Mouse (Mus musculus): ENCODE measurements around the gene Mterf4. TPM values are rescaled to one million over a fixed set of nuclear protein-coding genes. Genes with fewer than 3 reads are reported as not detected.
"Not testable (repeated sequence)": the region's sequence is repeated elsewhere in the genome, so short reads cannot be mapped to it uniquely, and the experiment has no call there.

The Mterf4 gene
- 10 to 100 TPM; 20.4 to 23.3 TPM for total RNA-seq (2021)

DNA sequence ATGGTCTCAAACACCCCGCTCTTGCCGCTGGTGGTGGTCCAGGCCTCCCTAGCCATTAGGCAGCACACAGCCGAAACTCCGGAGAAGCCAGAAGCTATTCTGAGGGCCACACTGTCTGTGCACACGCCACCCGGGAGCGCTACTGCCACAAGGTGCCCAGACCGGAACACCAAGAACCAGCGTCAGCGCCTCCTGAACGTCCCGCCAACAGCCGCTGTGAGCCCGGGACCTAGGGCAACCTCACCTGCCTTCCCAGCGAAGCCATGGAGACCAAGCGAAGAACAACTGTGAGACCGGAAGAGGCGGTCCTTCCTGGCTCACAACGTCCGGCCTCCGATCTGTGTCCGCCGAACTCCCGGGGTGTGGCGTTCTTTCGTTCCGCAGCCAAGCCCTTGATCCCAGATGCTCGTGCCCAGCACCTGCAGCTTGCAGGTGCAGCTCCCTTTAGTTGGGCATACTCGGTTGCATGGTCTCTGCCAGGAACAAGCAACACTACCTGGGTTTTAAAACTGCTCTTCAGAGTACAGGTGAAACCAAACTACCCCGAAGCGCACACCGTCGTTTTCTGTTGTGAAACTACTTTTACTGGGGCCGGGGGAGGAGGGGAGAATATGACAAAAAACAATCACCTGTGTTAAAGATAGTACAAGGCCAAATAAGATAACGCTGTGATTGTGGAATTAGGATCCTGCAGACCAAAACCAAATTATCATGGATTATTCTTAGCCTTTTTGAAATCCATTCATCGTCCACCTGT is at the start of gene Mterf4:
Gene Mterf4 (minus strand): TSS at position 335 of the 757 bp plus-strand sequence.
- peak; percentile 82 to 84 for DNase-seq (ENCODE audit: low spot score in 2 of 2)
- intact Hi-C loops (cut with DNase I), result loop anchor here (5.0 kb wide), 1 partner anchor 133 kb away; no protein-coding TSS in a partner anchor

- peak; percentile 32 to 77 for DNase-seq (ENCODE audit: low spot score in 2 of 2)
- intact Hi-C loops (cut with DNase I), result loop anchor here (5.0 kb wide), 1 partner anchor 150 kb away; no protein-coding TSS in a partner anchor
Measured at GRCm38 (mm10) chr1:93352724-93353123, 47.0 kb upstream of the Mterf4 start.

DNA sequence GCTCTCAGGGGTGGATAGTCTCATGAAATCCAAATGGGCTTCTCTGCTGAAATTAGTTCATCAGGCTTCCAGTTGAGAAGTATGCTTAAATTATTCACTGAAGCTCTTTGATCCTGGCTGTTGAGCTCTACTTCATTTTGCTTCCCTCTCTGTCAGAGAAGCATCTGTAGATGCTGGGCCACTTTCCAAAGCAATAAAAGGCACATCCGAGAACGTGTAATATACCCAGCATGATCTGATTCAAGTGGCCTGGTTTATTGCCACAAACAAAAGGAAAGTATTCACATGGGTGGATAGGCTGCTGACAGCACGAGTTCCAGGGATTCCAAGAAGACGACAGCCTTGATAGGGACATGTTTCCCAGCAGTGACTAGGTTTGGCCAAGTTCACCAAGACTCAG is 44.0 kb upstream of the Mterf4 start:
- DNase-seq (ENCODE audit: low spot score in 2 of 2), result peak; percentile 9 to 63
- intact Hi-C loops (cut with DNase I), result loop anchor here (5.0 kb wide), 1 partner anchor 153 kb away; no protein-coding TSS in a partner anchor

DNA sequence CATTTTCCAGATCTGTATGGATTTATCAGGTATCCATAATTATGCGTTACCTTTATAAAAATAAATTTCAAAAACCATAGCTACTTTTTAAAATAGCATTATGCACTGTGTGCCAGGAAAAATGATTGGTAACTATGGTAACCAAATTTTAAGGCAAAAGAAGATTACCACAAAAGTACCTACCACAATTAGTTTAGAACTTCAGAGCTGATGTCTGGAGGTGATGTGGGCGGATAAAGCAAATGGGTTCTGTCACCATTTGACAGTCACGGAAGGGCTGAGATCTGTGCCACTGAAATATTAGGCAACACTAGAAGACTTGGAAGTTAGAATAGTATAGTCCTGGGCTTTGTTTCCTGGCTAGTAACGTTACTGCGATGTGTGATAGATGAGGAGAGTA is 41.5 kb upstream of the Mterf4 start:
- DNase-seq (ENCODE audit: low spot score in 2 of 2), result peak in 1 of 2 experiments; percentile 47
- intact Hi-C loops (cut with DNase I), result no loop called here

DNA sequence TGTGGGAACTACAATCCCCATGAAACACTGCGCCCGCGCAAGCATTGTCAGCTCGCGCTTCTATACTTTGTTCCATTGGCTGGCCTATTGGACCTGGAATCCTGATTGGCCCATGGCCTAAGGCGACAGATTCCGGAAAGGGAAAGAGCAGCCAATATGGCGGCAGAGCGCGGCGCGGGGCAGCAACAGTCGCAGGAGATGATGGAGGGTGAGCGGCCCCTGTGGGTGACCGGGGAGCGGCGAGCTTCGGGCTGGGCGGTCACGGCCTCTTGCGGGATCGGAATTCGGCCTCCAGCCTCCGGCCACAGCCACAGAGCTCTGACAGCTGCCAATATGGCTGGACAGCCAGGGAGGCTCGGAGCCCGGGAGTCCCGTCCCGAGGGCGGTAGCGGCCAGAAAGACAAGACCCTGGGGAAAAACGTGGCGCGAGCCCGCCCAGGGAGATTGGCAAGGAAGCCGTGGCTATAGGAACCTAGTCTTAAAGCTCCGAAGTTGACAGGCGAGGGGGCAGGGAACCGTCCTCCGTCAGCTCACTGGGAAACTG is 37.9 kb upstream of the Mterf4 start:
- intact Hi-C loops (cut with DNase I), result loop anchor here (2.0 kb wide), 1 partner anchor 135 kb away; the partner anchor contains the start of gene Hdlbp

DNA sequence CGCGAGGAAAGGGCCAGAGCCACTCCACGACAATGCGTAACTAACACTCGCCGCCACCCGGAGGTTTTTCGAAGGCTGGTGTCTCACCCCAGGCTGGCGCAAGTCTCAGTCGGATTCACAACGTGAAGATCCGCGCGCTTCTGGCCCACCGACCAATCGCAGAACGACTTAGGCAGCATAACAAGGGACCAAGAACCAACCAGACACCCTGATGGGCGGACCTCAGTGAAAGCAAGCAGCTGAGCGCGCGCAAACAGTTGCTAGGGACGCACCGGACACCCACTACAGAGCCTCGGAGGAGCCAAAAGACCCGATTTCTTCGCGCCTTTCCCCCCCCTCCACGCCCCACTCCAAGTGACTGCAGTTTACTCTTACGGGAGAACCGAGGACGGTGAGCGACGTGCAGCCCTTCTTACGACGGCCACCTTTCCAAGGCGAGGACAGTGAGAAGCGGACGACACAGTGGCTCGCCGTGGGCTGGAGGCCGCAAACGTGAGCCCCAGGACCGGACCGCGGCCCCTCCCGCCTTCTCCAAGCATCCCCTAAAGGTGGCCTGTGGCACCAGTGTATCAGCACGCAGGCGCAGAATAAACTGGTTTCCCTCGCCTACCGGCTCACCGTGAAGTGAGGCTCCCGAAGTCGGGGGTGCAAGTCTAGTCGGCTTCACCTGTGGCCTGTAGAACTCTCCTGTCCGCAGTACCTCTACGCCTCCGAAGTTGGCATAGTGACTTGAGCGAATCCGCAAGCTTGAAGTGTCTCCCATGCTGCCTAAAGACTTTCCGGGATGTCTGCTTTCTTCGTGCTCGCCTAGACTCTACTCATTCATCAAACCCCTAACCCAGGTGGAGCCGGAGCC is 37.2 kb upstream of the Mterf4 start, which contains the start of the genes Ppp1r7 and Pask:
Gene Ppp1r7 (plus strand): TSS at position 207 of the 856 bp plus-strand sequence.
Gene Pask (minus strand): TSS at position 835 of the 856 bp plus-strand sequence.
- peak; percentile 93 to 98 for DNase-seq (ENCODE audit: low spot score in 2 of 2)
- intact Hi-C loops (cut with DNase I), result loop anchor here (2.0 kb wide), 1 partner anchor 136 kb away; the partner anchor contains the start of gene Hdlbp

More for the DNA sequence above, 37.9 kb upstream of the Mterf4 start:
- DNase-seq (ENCODE audit: low spot score in 2 of 2), result peak; percentile 95 to 98

DNA sequence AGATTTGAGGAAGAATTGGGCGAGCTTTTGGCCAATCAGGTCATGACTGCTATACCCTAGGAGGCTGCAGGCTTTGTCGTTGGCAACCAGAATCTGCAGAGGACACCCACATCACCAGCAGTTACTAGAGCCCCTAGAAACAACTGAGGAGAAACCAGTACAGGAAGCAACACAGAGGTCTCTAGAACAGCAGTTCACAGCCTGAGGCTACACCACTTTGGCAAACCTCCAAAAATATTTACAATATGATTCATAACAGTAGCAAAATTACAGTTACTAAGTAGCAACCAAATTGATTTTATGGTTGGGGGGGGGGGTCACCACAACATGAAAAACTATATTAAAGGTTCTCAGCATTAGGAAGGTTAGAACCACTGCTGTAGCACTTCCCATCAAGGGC is 28.9 kb upstream of the Mterf4 start:
- intact Hi-C loops (cut with DNase I), result no loop called here
- DNase-seq (ENCODE audit: low spot score in 2 of 2), result no peak

DNA sequence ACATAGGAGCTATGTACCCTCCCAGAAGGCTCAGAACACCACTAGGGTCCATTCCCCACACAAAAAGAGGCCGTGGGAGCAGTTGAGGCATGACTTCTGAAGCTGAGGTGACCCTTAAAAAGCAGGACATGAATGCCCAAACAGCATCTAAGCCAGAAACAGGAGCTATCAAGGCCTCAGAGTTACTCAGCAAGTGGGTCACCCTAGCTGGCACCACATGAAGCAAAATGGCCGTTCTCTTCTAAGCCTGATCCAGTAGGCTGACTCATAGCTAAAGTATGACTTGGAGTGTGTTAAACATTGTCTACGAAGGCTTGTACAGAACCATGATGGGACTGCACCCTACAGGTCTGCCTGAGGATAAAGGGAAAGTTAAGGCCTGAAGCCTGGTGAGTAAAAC is 20.7 kb upstream of the Mterf4 start:
- intact Hi-C loops (cut with DNase I), result no loop called here
- no peak for DNase-seq (ENCODE audit: low spot score in 2 of 2)

- intact Hi-C loops (cut with DNase I), result no loop called here
- no peak for DNase-seq (ENCODE audit: low spot score in 2 of 2)
Measured at GRCm38 (mm10) chr1:93323973-93324372, 18.3 kb upstream of the Mterf4 start.

DNA sequence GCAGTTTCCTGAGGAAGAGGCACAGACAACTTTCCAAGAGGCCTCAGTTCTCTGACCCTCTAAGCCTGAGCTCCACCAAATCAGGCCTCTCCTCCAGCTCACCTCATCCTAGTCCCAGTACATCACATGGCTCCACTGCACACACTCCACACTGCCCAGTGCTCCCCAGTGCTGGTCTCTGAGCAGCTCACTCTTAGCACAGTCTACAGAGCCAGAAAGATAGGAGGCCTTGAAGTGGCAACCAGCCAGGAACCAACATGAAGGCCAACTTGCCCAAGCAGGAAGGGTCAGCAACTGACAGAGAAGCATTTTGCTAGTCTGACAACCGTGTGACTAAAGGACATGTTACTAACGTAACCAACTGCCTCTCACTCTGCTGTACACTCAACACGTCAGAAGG is 5.1 kb downstream of the Mterf4 start:
- intact Hi-C loops (cut with DNase I), result no loop called here
- no peak for DNase-seq (ENCODE audit: low spot score in 2 of 2)

DNA sequence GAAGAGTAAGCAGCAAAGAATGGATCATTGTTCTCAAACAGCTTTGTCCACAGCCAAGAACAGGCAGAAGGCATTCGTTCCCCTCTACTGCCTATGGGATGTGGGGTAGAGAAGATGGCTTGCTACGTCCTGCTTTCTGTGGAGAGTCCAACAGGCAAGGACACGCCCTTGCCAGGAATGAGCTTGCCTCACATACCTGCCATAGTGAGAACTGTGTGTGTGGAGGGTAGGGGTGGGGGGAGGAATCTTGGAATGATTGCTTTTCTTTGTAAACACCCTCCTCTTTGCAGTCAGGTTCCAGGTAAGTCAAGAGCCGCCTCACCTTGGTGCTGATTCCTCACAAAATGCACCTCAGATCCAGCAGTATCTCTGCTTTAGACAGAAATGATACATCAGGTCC is 5.9 kb downstream of the Mterf4 start:
- no peak for DNase-seq (ENCODE audit: low spot score in 2 of 2)
- intact Hi-C loops (cut with DNase I), result no loop called here

DNA sequence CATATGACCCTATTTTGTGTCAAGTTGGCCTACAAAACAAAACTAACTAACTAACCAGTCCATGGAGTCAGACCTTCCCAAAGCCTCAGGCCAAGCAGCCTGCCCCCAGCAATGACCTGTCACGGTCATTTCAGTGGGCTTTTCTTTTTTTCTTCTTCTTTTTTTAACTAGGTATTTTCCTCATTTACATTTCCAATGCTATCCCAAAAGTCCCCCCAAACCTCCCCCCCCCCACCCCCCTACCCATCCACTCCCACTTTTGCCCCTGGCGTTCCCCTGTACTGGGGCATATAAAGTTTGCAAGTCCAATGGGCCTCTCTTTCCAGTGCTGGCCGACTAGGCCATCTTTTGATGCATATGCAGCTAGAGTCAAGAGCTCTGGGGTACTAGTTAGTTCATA is 11.2 kb downstream of the Mterf4 start:
- DNase-seq (ENCODE audit: low spot score in 2 of 2); intact Hi-C loops (cut with DNase I): not testable (repeated sequence)

- intact Hi-C loops (cut with DNase I), result no loop called here
- no peak for DNase-seq (ENCODE audit: low spot score in 2 of 2)
Measured at GRCm38 (mm10) chr1:93292006-93292405, 13.7 kb downstream of the Mterf4 start.

GRCm38 (mm10) chr1:93291591-93291990 is 14.1 kb downstream of the Mterf4 start:
- intact Hi-C loops (cut with DNase I), result no loop called here
- DNase-seq (ENCODE audit: low spot score in 2 of 2), result no peak

GRCm38 (mm10) chr1:93290956-93291355 is 14.8 kb downstream of the Mterf4 start:
- no peak for DNase-seq (ENCODE audit: low spot score in 2 of 2)
- intact Hi-C loops (cut with DNase I), result no loop called here

DNA sequence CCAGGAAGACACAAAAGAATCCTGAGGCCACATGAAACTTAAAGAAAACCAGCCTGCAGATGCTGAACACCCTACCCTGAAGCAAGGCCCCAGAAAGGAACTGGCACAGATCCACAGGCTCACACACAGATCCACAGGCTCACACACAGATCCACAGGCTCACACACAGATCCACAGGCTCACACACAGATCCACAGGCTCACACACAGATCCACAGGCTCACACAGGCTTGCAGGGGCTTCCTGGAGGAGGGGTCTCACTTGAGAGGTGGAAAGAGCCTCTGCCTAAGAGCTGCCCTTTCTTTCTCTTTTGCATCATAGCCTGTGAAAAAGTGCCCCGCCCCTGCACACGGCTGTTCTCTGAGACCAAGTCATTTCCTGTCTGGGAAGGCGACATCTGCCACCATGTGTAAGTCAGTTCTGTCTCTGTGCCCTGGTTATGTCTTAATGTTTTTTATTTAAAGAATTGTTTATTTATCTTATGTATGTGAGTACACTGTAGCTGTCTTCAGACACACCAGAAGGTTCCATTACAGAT is 16.0 kb downstream of the Mterf4 start:
- no peak for DNase-seq (ENCODE audit: low spot score in 2 of 2)
- intact Hi-C loops (cut with DNase I), result no loop called here

DNA sequence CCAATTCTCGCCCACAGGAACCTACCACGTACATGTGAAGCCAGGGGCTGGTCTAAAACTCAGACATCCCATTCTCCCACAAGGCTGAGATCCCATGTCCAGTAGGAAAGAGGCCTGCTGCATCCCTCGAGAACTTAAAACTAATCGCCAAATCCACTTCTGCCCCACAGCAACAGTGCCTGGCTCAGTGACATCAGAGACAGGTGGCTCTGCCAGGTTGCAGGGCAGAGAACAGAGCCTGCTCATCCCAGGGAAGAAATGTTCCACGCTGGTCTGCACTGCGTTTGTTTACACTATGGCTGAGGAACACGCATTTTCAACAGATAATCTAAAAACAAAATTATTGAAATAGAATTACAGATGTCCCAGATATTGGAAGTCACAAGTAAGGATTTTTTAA is 28.7 kb downstream of the Mterf4 start:
- intact Hi-C loops (cut with DNase I), result no loop called here
- DNase-seq (ENCODE audit: low spot score in 2 of 2), result no peak

- intact Hi-C loops (cut with DNase I), result no loop called here
- no peak for DNase-seq (ENCODE audit: low spot score in 2 of 2)
Measured at GRCm38 (mm10) chr1:93275561-93275960, 30.2 kb downstream of the Mterf4 start.

DNA sequence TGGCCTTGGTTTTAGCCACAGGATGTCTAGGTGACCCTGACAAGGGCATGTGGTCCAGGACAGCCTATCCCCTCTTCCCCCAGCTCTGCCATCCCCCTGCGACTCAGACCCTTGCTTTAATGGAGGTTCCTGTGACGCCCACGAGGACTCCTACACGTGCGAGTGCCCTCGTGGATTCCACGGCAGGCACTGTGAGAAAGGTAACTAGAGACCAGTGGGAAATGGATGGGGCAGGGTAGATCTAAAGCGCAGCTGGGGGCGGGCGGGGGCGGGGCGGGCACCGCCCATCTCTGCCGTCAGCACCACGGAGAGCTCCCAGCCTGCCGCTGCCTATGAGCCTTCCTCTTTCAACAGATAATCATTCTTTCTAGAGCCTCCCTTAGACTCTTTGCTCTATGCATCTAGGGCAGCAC is 33.3 kb downstream of the Mterf4 start:
- no peak for DNase-seq (ENCODE audit: low spot score in 2 of 2)
- intact Hi-C loops (cut with DNase I), result no loop called here

- intact Hi-C loops (cut with DNase I), result no loop called here
- DNase-seq (ENCODE audit: low spot score in 2 of 2), result no peak
Measured at GRCm38 (mm10) chr1:93271751-93272150, 34.0 kb downstream of the Mterf4 start.

Measured in left cerebral cortex, postnatal 25 days (tissue).